Mouse (Mus musculus): ENCODE data around the gene Maml1. TPM values are rescaled to one million over a fixed set of nuclear protein-coding genes. Genes with fewer than 3 reads are reported as not detected.

Gene Maml1
- polyA plus RNA-seq, 1 experiment from 2014 or later = 7.1 TPM

Small RNA genes within 50 kb of the gene (microRNA-seq; reads per million reads assigned to microRNA genes)
- gene Mir6919 = not detected

Other genes starting within 250 kb of the Maml1 start
- gene Tbc1d9b, start 160.9 kb downstream of the Maml1 start, polyA plus RNA-seq (2015; fragmentation: Nextera tagmentation; extraction: Ambion mirVana) = 44.9 and 47.8 TPM in 2 replicates
- 18.0 and 22.9 TPM in 2 replicates for gene Mrnip, start 117.9 kb downstream of the Maml1 start, polyA plus RNA-seq (2015; fragmentation: Nextera tagmentation; extraction: Ambion mirVana)
- 193 and 206 TPM in 2 replicates for gene Sqstm1, start 81.5 kb downstream of the Maml1 start, polyA plus RNA-seq (2015; fragmentation: Nextera tagmentation; extraction: Ambion mirVana)
- gene Mgat4b, start 81.4 kb downstream of the Maml1 start, polyA plus RNA-seq (2015; fragmentation: Nextera tagmentation; extraction: Ambion mirVana) = 15.8 and 21.5 TPM in 2 replicates
- gene Ltc4s, start 53.7 kb downstream of the Maml1 start, polyA plus RNA-seq (2015; fragmentation: Nextera tagmentation; extraction: Ambion mirVana) = 1.7 and 1.8 TPM in 2 replicates
- 289 and 322 TPM in 2 replicates for gene Canx, start 33.4 kb upstream of the Maml1 start, polyA plus RNA-seq (2015; fragmentation: Nextera tagmentation; extraction: Ambion mirVana)
- 0.52 and 0.54 TPM in 2 replicates for gene Cby3, start 62.2 kb upstream of the Maml1 start, polyA plus RNA-seq (2015; fragmentation: Nextera tagmentation; extraction: Ambion mirVana)
- 541 and 593 TPM in 2 replicates for gene Hnrnph1, start 84.7 kb upstream of the Maml1 start, polyA plus RNA-seq (2015; fragmentation: Nextera tagmentation; extraction: Ambion mirVana)
- gene Rufy1, start 138.8 kb upstream of the Maml1 start, polyA plus RNA-seq (2015; fragmentation: Nextera tagmentation; extraction: Ambion mirVana) = 25.3 and 28.2 TPM in 2 replicates

All from embryonic facial prominence, embryonic 13.5 days (tissue).